ENCODE assay signal across 12 mouse cellular contexts in the genomic region with DNA sequence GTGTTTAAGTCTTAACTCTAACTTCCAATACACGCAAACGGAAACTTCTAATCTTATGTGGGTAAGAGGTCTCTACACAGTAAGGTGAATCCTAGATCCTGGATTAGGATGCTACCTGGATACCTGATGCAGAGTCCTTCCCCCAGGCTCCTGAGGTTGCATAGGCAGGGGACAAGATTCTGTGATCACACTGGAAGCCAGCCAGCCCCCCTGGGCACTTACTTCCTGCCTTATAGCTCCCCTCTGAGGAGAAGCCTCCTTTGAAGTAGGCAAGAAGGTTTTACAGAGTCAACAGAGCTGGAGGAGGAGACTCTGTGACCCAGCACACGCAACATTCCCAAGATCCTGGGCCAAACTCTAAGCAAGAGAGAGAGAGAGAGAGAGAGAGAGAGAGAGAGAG.
DNase-seq lines count a peak whose midpoint lies in the region; ATAC-seq and TF ChIP-seq lines count a peak whose summit lies in the region.
"Had no signal": no experiment of that assay in that cellular context is flagged by ENCODE, and none has a peak within 500 bp of the region (broad histone marks: within the 10 kb centered on the region; RNA-seq: fewer than 3 reads in every experiment).

No protein-coding gene starts in this region.

- ATAC-seq in kidney, embryonic 15.5 days (replicated peaks; ENCODE audit: low FRiP score) = no peak
- ATAC-seq in forebrain, embryonic 15.5 days (replicated peaks) = no peak
- ATAC-seq: midbrain, embryonic 15.5 days had no signal

- no peaks in the 10 kb centered on the region for H3K79me2 ChIP-seq in MEL (ENCODE audit: control insufficient read depth, insufficient read depth, low read length, poor library complexity)

- intact Hi-C loops in gastrocnemius, adult 2 months (cut with DNase I) = loop anchor here (5.0 kb wide), 2 partner anchors 86 to 116 kb away; no protein-coding TSS in a partner anchor

- no peak overlapping the region for H3K4me3 ChIP-seq in gastrocnemius, adult 2 months
- no peak overlapping the region for H3K4me3 ChIP-seq in kidney, embryonic 15.5 days (replicated peaks)
- H3K4me3 ChIP-seq in MEL (ENCODE audit: control insufficient read depth in 1 of 2, insufficient read depth in 1 of 2, low read depth in 2 of 2, low read length in 2 of 2) = no peak overlapping the region
- H3K4me3 ChIP-seq in forebrain, embryonic 15.5 days = no peak overlapping the region
- H3K4me3 ChIP-seq: midbrain, embryonic 15.5 days had no signal

- H3K4me1 ChIP-seq in kidney, embryonic 15.5 days = peaks cover 13% of the 10 kb centered on the region; the same call in 1 of the 2 replicates
- peaks cover 0 to 11% of the 10 kb centered on the region in 2 experiments; a peak in 2 of 4 replicates for H3K4me1 ChIP-seq in MEL (ENCODE audit: control insufficient read depth in 1 of 2, insufficient read depth in 2 of 2, low read length in 2 of 2)
- H3K4me1 ChIP-seq in forebrain, embryonic 15.5 days = peaks cover 6% of the 10 kb centered on the region
- H3K4me1 ChIP-seq: midbrain, embryonic 15.5 days had no signal

- peak overlapping the region; percentile 68 for H3K27ac ChIP-seq in gastrocnemius, adult 2 months
- H3K27ac ChIP-seq in kidney, embryonic 15.5 days = peak overlapping the region; percentile 37; the same call in 1 of the 2 replicates
- H3K27ac ChIP-seq in MEL (ENCODE audit: control insufficient read depth, low read depth, low read length) = no peak overlapping the region
- no peak overlapping the region for H3K27ac ChIP-seq in forebrain, embryonic 15.5 days (replicated peaks)
- H3K27ac ChIP-seq: midbrain, embryonic 15.5 days had no signal

- H3K36me3 ChIP-seq in kidney, embryonic 15.5 days = 0 out of 2 replicates have a peak, but pooled peaks cover 13% of the 10 kb centered on the region
- no peaks in the 10 kb centered on the region; a peak in 1 of 4 replicates for H3K36me3 ChIP-seq in MEL (ENCODE audit: control insufficient read depth in 1 of 2, insufficient read depth in 2 of 2, low read length in 2 of 2)
- H3K36me3 ChIP-seq in forebrain, embryonic 15.5 days = no peaks in the 10 kb centered on the region
- H3K36me3 ChIP-seq: midbrain, embryonic 15.5 days had no signal

- no peak for TF ChIP-seq RAD21 in MEL (IDR thresholded peaks at IDR 0.05; ENCODE audit: low read depth, low read length)

- H3K4me2 ChIP-seq in kidney, embryonic 15.5 days = no peak overlapping the region
- no peak overlapping the region for H3K4me2 ChIP-seq in forebrain, embryonic 15.5 days (replicated peaks)

- WGBS in kidney, embryonic 15.5 days = 60% methylated on average over 3 of the region's 3 CpGs
- WGBS in forebrain, embryonic 15.5 days = 80% methylated on average over 3 of the region's 3 CpGs

- no peaks in the 10 kb centered on the region for H3K27me3 ChIP-seq in kidney, embryonic 15.5 days
- no peaks in the 10 kb centered on the region for H3K27me3 ChIP-seq in MEL (ENCODE audit: control insufficient read depth in 1 of 2, insufficient read depth in 2 of 2, low read length in 2 of 2)
- no peaks in the 10 kb centered on the region for H3K27me3 ChIP-seq in forebrain, embryonic 15.5 days
- H3K27me3 ChIP-seq: midbrain, embryonic 15.5 days had no signal

- TF ChIP-seq CTCF in gastrocnemius, adult 2 months (IDR thresholded peaks at IDR 0.05) = no peak
- no peak for TF ChIP-seq CTCF in MEL (IDR thresholded peaks at IDR 0.05 in 2 of 3, conservative IDR thresholded peaks at IDR 0.05 in 1 of 3; ENCODE audit: control insufficient read depth in 1 of 3, insufficient read depth in 1 of 3, low read depth in 2 of 3, low read length in 3 of 3, poor library complexity in 1 of 3, severe bottlenecking in 1 of 3)

- no peak for TF ChIP-seq POLR2A in MEL (IDR thresholded peaks at IDR 0.05; ENCODE audit: control insufficient read depth in 1 of 2, insufficient read depth in 1 of 2, low read depth in 1 of 2, low read length in 2 of 2, poor library complexity in 1 of 2)

- no peak for DNase-seq in gastrocnemius, adult 2 months
- DNase-seq in gastrocnemius, adult 18-20 months (ENCODE audit: low spot score) = no peak
- DNase-seq in kidney, postnatal 36 days = no peak
- peak; percentile 16 for DNase-seq in MEL (ENCODE audit: low read depth, low spot score)
- DNase-seq in thymus, postnatal 10 days (ENCODE audit: low spot score in 2 of 2) = peak; percentile 50 to 51
- DNase-seq in gastrocnemius, postnatal 4 days (ENCODE audit: low spot score in 2 of 2) = no peak
- DNase-seq: adrenal gland, postnatal 10 days; cerebellum, adult 9-10 months; kidney, adult 9 months had no signal

- TF ChIP-seq EP300 in MEL (IDR thresholded peaks at IDR 0.05; ENCODE audit: low read depth in 1 of 2, low read length in 2 of 2) = no peak

- no peak overlapping the region for H3K9ac ChIP-seq in kidney, embryonic 15.5 days
- no peak overlapping the region for H3K9ac ChIP-seq in MEL (ENCODE audit: control insufficient read depth, low read depth, low read length, poor library complexity, severe bottlenecking)
- no peak overlapping the region for H3K9ac ChIP-seq in forebrain, embryonic 15.5 days (replicated peaks)
- H3K9ac ChIP-seq: midbrain, embryonic 15.5 days had no signal

- H3K9me3 ChIP-seq in kidney, embryonic 15.5 days (replicated peaks) = no peaks in the 10 kb centered on the region
- no peaks in the 10 kb centered on the region for H3K9me3 ChIP-seq in MEL (replicated peaks; ENCODE audit: insufficient read depth, low read length)
- H3K9me3 ChIP-seq in forebrain, embryonic 15.5 days = no peaks in the 10 kb centered on the region
- H3K9me3 ChIP-seq: midbrain, embryonic 15.5 days had no signal

TF ChIP-seq in MEL, 35 proteins besides CTCF, POLR2A, EP300 and RAD21:
- TF ChIP-seq JUND (IDR thresholded peaks at IDR 0.05; ENCODE audit: low read depth, low read length) = no peak
- TF ChIP-seq TBP (IDR thresholded peaks at IDR 0.05; ENCODE audit: low read depth, low read length) = no peak
- no peak for TF ChIP-seq ZC3H11A (IDR thresholded peaks at IDR 0.05; ENCODE audit: low read depth, low read length)
- TF ChIP-seq POLR2AphosphoS2 (IDR thresholded peaks at IDR 0.05; ENCODE audit: low read length) = no peak
- TF ChIP-seq ETS1 (IDR thresholded peaks at IDR 0.05; ENCODE audit: low read depth, low read length) = no peak
- TF ChIP-seq POLR2AphosphoS5 (IDR thresholded peaks at IDR 0.05; ENCODE audit: borderline replicate concordance, low read depth, low read length) = no peak
- TF ChIP-seq NELFE (IDR thresholded peaks at IDR 0.05; ENCODE audit: low read depth, low read length) = no peak
- TF ChIP-seq MEF2A (IDR thresholded peaks at IDR 0.05; ENCODE audit: extremely low read depth, insufficient replicate concordance, low read depth, low read length, poor library complexity, severe bottlenecking) = no peak

Comparison
In these comparisons a context has a peak if more than half of its experiments do, and no peak if none do; other contexts are left out.
1. DNase-seq: peak in MEL (single experiment) and thymus, postnatal 10 days (2 of 2); none in gastrocnemius, adult 2 months (single experiment), gastrocnemius, adult 18-20 months (single experiment), kidney, postnatal 36 days (0 of 2) and gastrocnemius, postnatal 4 days (0 of 2).
2. H3K27ac ChIP-seq: peak in gastrocnemius, adult 2 months (single experiment) and kidney, embryonic 15.5 days (single experiment); none in MEL (single experiment) and forebrain, embryonic 15.5 days (single experiment).